Mouse (Mus musculus) stomach, postnatal 0 days (tissue): Measurements from ENCODE around the gene Hspa13. TPM values are rescaled to one million over a fixed set of nuclear protein-coding genes. Genes with fewer than 3 reads are reported as not detected.

ENCODE experiments used
- ATAC-seq: fragments of 200-750 bp; cut with Nextera tagmentation; 2 replicates; pipeline ENCODE4 v1.8.0; 2017; ENCODE audit not compliant: low FRiP score, low TSS enrichment
- DNase-seq: peaks from one replicate; pipeline ENCODE4 v3.0.0-alpha.2; 2016; ENCODE audit warnings: low spot score
- H3K27ac ChIP-seq: fragments of 300-500 bp; sonication (generic); replicated peaks from 2 replicates; pipeline ENCODE4 v1.5.1; 2014; ENCODE audit warnings: mild to moderate bottlenecking, control low read depth
- H3K27me3 ChIP-seq: fragments of 300-500 bp; sonication (generic); 2 replicates; pipeline ENCODE4 v1.6.1; 2014; ENCODE audit warnings: low read length; ENCODE audit not compliant: control insufficient read depth, insufficient read depth
- H3K36me3 ChIP-seq: fragments of 300-500 bp; sonication (generic); 2 replicates; pipeline ENCODE4 v1.6.1; 2014; ENCODE audit warnings: low read length, mixed read lengths; ENCODE audit not compliant: control insufficient read depth, insufficient read depth
- H3K4me1 ChIP-seq: fragments of 300-500 bp; sonication (generic); replicated peaks from 2 replicates; pipeline ENCODE4 v1.6.1; 2014; ENCODE audit warnings: antibody characterized with exemption; ENCODE audit not compliant: control insufficient read depth, insufficient read depth
- H3K4me2 ChIP-seq: fragments of 300-500 bp; sonication (generic); replicated peaks from 2 replicates; pipeline ENCODE4 v1.6.1; 2014; ENCODE audit warnings: low read depth, mild to moderate bottlenecking, control low read depth, moderate library complexity
- H3K4me3 ChIP-seq: fragments of 300-500 bp; sonication (generic); 2 replicates; pipeline ENCODE4 v1.5.1; 2014; ENCODE audit warnings: low read depth, low read length, control low read depth
- H3K9ac ChIP-seq: fragments of 300-500 bp; sonication (generic); 2 replicates; pipeline ENCODE4 v1.6.1; 2014; ENCODE audit warnings: mild to moderate bottlenecking, low read length, control low read depth, mixed read lengths
- H3K9me3 ChIP-seq: fragments of 300-500 bp; sonication (generic); 2 replicates; pipeline ENCODE4 v1.6.1; 2016; ENCODE audit warnings: low read length; ENCODE audit not compliant: control insufficient read depth
- CTCF ChIP-seq: IDR thresholded peaks from 2 replicates; pipeline ENCODE4 v1.5.1; 2016; ENCODE audit warnings: antibody characterized with exemption, low read depth, mild to moderate bottlenecking, moderate library complexity
- EP300 ChIP-seq: optimal IDR thresholded peaks from 2 replicates; pipeline ENCODE3; 2016; ENCODE audit warnings: antibody characterized with exemption
- WGBS: fragments of 180-500 bp; shearing (Covaris S2); extraction: QIAGEN DNeasy Blood & Tissue Kit; methylation state at CpG from one replicate; pipeline ENCODE4 v1.1.7; 2014; 5-methylcytosine and 5-hydroxymethylcytosine counted together
- microRNA-seq: library from miRNA; unstranded; fragments of <30 nt; microRNA quantifications from one replicate; pipeline ENCODE4, GENCODE M21; 2016
- polyA plus RNA-seq: library from polyadenylated mRNA; unstranded; fragments of >200 nt; fragmentation: Nextera tagmentation; extraction: Ambion mirVana; gene quantifications from 2 replicates; pipeline ENCODE4 v1.2.1, GENCODE M21; 2015

Hspa13 gene
- polyA plus RNA-seq, 1 experiment from 2014 or later = 16.4 TPM

DNA sequence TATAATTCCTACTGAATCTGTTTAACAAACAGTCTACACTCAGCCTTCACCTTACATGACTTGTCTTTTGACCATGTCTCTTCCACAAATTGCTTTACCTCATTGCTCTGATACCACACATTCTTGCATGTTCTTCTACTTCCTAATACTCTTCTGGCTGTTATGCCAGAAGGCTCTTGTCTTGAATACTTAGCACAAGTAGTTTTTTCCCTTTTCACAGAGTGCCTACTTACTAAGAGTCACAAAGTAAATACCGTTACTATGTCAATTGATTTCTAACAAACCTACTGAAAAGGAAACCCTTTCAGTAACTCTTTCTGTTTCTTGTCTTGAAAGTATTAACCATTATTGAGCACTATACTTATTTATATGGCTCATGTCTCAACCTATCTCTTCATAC lies 18.0 kb downstream of the Hspa13 start:
- ATAC-seq (no peak), DNase-seq (no peak)
- Histone ChIP-seq H3K27me3 (no peaks in the 10 kb centered on the region), H3K9me3 (no peaks in the 10 kb centered on the region), H3K9ac (no peak overlapping the region), H3K4me2 (no peak overlapping the region), H3K4me1 (no peaks in the 10 kb centered on the region), H3K4me3 (no peak overlapping the region), H3K27ac (no peak overlapping the region), H3K36me3 (no peaks in the 10 kb centered on the region)
- TF ChIP-seq CTCF (no peak), EP300 (no peak)
- WGBS = 85% methylated on average over 1 of the region's 1 CpGs

GRCm38 (mm10) chr16:75744014-75744413 lies 22.9 kb downstream of the Hspa13 start:
- no peak overlapping the region for H3K9ac ChIP-seq
- TF ChIP-seq CTCF (no peak), EP300 (no peak)
- WGBS = 63% methylated on average over 3 of the region's 3 CpGs
- no peak overlapping the region for H3K27ac ChIP-seq
- no peak overlapping the region for H3K4me2 ChIP-seq
- H3K9me3 ChIP-seq = no peaks in the 10 kb centered on the region
- H3K4me1 ChIP-seq = no peaks in the 10 kb centered on the region
- H3K4me3 ChIP-seq = no peak overlapping the region
- DNase-seq (no peak), ATAC-seq (no peak)
- H3K27me3 ChIP-seq = no peaks in the 10 kb centered on the region
- no peaks in the 10 kb centered on the region for H3K36me3 ChIP-seq

- WGBS = 46% methylated on average over 2 of the region's 2 CpGs
- Histone ChIP-seq H3K9ac (no peak overlapping the region), H3K27ac (no peak overlapping the region), H3K36me3 (no peaks in the 10 kb centered on the region), H3K27me3 (no peaks in the 10 kb centered on the region), H3K9me3 (no peaks in the 10 kb centered on the region), H3K4me2 (no peak overlapping the region), H3K4me1 (no peaks in the 10 kb centered on the region), H3K4me3 (no peak overlapping the region)
- ATAC-seq (peak; percentile 63; the same call in 1 of the 2 replicates), DNase-seq (no peak)
- TF ChIP-seq EP300 (no peak), CTCF (no peak)
Measured at GRCm38 (mm10) chr16:75717405-75718173, 49.3 kb downstream of the Hspa13 start.

DNA sequence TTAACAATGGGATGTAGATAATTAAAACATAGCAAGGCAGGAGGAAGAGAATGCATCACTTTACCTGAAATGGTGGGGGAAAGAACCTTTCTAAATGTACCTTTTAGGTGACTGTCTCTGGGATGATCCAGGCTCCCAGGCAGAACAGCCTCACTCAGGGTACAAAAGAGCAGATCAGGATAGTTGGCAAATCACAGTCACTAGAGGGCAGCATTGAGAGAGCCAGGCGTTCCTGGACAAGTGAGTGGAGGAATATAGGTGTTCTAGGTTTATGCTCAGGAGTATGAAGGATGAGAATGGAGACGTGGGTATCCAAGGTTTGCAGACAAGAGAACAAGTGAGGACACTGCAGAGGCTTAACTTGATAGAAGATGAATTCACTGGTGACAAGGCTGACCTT lies 70.7 kb downstream of the Hspa13 start:
- DNase-seq (peak; percentile 41), ATAC-seq (0 out of 2 replicates have a peak, but pooled peaks have one; percentile 60)

More for the DNA sequence above, 70.7 kb downstream of the Hspa13 start:
- WGBS = 9% methylated on average over 2 of the region's 2 CpGs
- Histone ChIP-seq H3K9ac (no peak overlapping the region), H3K4me3 (no peak overlapping the region), H3K4me2 (no peak overlapping the region), H3K36me3 (no peaks in the 10 kb centered on the region), H3K9me3 (no peaks in the 10 kb centered on the region), H3K27ac (no peak overlapping the region), H3K4me1 (no peaks in the 10 kb centered on the region), H3K27me3 (no peaks in the 10 kb centered on the region)
- TF ChIP-seq CTCF (peak; percentile 83), EP300 (no peak)

Small RNA genes lying within 50 kb of the gene (microRNA-seq; reads per million reads assigned to microRNA genes)
- gene Gm22923 = not detected

Other genes starting within 250 kb of the Hspa13 start
- not detected in 2 replicates for gene Lipi, start 181.0 kb downstream of the Hspa13 start, polyA plus RNA-seq
- 0.44 and 0.63 TPM in 2 replicates for gene Rbm11, start 174.3 kb downstream of the Hspa13 start, polyA plus RNA-seq